Mouse (Mus musculus) heart, adult 2 months (tissue): ENCODE data around the gene Usp34. TPM values are rescaled to one million over a fixed set of nuclear protein-coding genes. Genes with fewer than 3 reads are reported as not detected.
A peak's percentile ranks its signal among the peaks of the same experiment; 100 is the strongest.
"Not testable (repeated sequence)": the region's sequence is repeated elsewhere in the genome, so short reads cannot be mapped to it uniquely, and the experiment has no call there.

Experiments
- DNase-seq, 2 experiments: peaks; one replicate each; pipeline ENCODE4 v3.0.0; 2021
- H3K27ac ChIP-seq: fragments of 200-600 bp; 2 replicates; pipeline ENCODE4 v1.8.1; 2022
- H3K27me3 ChIP-seq: fragments of 200-500 bp; 2 replicates; pipeline ENCODE4 v1.6.1; 2012; ENCODE audit warnings: mild to moderate bottlenecking, low read length, inconsistent platforms, mixed read lengths; ENCODE audit not compliant: control insufficient read depth, insufficient read depth
- H3K36me3 ChIP-seq: fragments of 200-500 bp; 2 replicates; pipeline ENCODE4 v1.6.1; 2012; ENCODE audit warnings: low read length, inconsistent platforms; ENCODE audit not compliant: control insufficient read depth, insufficient read depth
- H3K4me1 ChIP-seq: fragments of 200-500 bp; 2 replicates; pipeline ENCODE4 v1.6.1; 2011; ENCODE audit warnings: low read length; ENCODE audit not compliant: control insufficient read depth, insufficient read depth
- H3K4me3 ChIP-seq: fragments of 200-600 bp; 2 replicates; pipeline ENCODE4 v1.8.1; 2022
- H3K79me2 ChIP-seq: fragments of 200-500 bp; replicated peaks from 2 replicates; pipeline ENCODE4 v1.6.1; 2012; ENCODE audit warnings: mild to moderate bottlenecking, inconsistent platforms, low read length, moderate library complexity, mixed read lengths; ENCODE audit not compliant: control insufficient read depth, insufficient read depth
- H3K9ac ChIP-seq: fragments of 200-500 bp; 2 replicates; pipeline ENCODE4 v1.6.1; 2012; ENCODE audit warnings: low read depth, mild to moderate bottlenecking, control low read depth, inconsistent platforms, low read length, mixed read lengths
- CTCF ChIP-seq: fragments of 200-600 bp; IDR thresholded peaks from 2 replicates; pipeline ENCODE4 v1.8.1; 2022; ENCODE audit warnings: antibody characterized with exemption, mild to moderate bottlenecking, moderate library complexity
- EP300 ChIP-seq: fragments of 200-500 bp; IDR thresholded peaks from 2 replicates; pipeline ENCODE4 v1.6.1; 2011; ENCODE audit warnings: low read depth, low read length, control low read depth; ENCODE audit not compliant: insufficient read depth
- POLR2A ChIP-seq: fragments of 200-500 bp; IDR thresholded peaks from 2 replicates; pipeline ENCODE4 v1.6.1; 2011; ENCODE audit warnings: mild to moderate bottlenecking, low read depth, low read length, control low read depth; ENCODE audit not compliant: insufficient read depth
- WGBS: fragments of 180-500 bp; shearing (Covaris S2); methylation state at CpG from one replicate; pipeline ENCODE4 v1.1.7; 2018; 5-methylcytosine and 5-hydroxymethylcytosine counted together
- intact Hi-C: fragments of 180-260 bp; cut with DNase I; formaldehyde crosslinking; loops from one replicate; pipeline ENCODE4 v1.15.1; 2025
- polyA plus RNA-seq: library from polyadenylated mRNA; depleted of rRNA; stranded (reverse); fragments of >200 nt; gene quantifications from 2 replicates; pipeline ENCODE4 v1.2.3, GENCODE M21; 2012
- total RNA-seq, 2 experiments: library from RNA; stranded (reverse); gene quantifications; 2 replicates each; pipeline ENCODE4 v1.2.3; 2021

Gene Usp34
- total and polyA plus RNA-seq, 3 experiments, result 8.0 to 38.3 (median 33.5) TPM

DNA sequence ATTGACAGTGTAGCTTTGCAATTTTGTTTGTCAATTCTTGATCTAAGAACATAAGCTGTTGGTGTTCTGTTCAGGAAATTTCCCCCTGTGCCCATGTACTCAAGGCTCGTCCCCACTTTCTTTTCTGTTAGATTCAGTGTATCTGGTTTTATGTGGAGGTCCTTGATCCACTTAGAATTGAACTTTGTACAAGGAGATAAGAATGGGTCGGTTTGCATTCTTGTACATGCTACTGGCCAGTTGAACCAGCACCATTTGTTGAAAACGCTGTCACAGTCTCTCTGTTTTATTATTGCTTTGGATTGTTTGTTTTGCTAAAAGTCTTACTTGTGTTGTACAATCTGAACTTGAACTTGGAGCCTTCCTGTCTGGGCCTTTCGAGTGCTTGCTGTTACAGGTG is 89.9 kb downstream of the Usp34 start:
- no peak overlapping the region for H3K9ac ChIP-seq
- intact Hi-C loops, result no loop called here
- peaks cover 4% of the 10 kb centered on the region; the same call in 1 of the 2 replicates for H3K36me3 ChIP-seq
- WGBS, result 77% methylated on average over 4 of the region's 4 CpGs
- no peak overlapping the region for H3K4me3 ChIP-seq
- H3K79me2 ChIP-seq, result no peaks in the 10 kb centered on the region
- H3K27me3 ChIP-seq, result no peaks in the 10 kb centered on the region
- H3K27ac ChIP-seq, result no peak overlapping the region
- no peaks in the 10 kb centered on the region for H3K4me1 ChIP-seq
- no peak for TF ChIP-seq POLR2A
- TF ChIP-seq CTCF, result no peak
- no peak for TF ChIP-seq EP300
- no peak for DNase-seq

- WGBS, result 91% methylated on average over 12 of the region's 12 CpGs
- peaks cover 3% of the 10 kb centered on the region; the same call in 1 of the 2 replicates for H3K36me3 ChIP-seq
Measured at GRCm38 (mm10) chr11:23400978-23401776, 94.5 kb downstream of the Usp34 start.

GRCm38 (mm10) chr11:23428301-23428700 is 121.6 kb downstream of the Usp34 start:
- 52% methylated on average over 6 of the region's 6 CpGs for WGBS
- intact Hi-C loops, result no loop called here
- H3K4me3 ChIP-seq, result no peak overlapping the region
- H3K4me1 ChIP-seq, result no peaks in the 10 kb centered on the region
- H3K27ac ChIP-seq, result peak overlapping the region; percentile 45; the same call in 1 of the 2 replicates
- H3K9ac ChIP-seq, result no peak overlapping the region
- H3K79me2 ChIP-seq, result 0 out of 2 replicates have a peak, but pooled peaks cover 1% of the 10 kb centered on the region
- peaks cover 10% of the 10 kb centered on the region for H3K36me3 ChIP-seq
- no peaks in the 10 kb centered on the region for H3K27me3 ChIP-seq
- no peak for TF ChIP-seq EP300
- no peak for TF ChIP-seq POLR2A
- peak; percentile 23 to 41 for DNase-seq

More at GRCm38 (mm10) chr11:23400978-23401776, 94.5 kb downstream of the Usp34 start:
- DNase-seq, result no peak
- Histone ChIP-seq H3K79me2 (no peaks in the 10 kb centered on the region), H3K27ac (no peak overlapping the region), H3K27me3 (no peaks in the 10 kb centered on the region), H3K9ac (no peak overlapping the region), H3K4me3 (no peak overlapping the region), H3K4me1 (no peaks in the 10 kb centered on the region)
- no peak for TF ChIP-seq EP300
- no peak for TF ChIP-seq POLR2A
- TF ChIP-seq CTCF, result peak; percentile 49
- intact Hi-C loops, result no loop called here

- intact Hi-C loops, result no loop called here
- WGBS, result 87% methylated on average over 2 of the region's 2 CpGs
- TF ChIP-seq CTCF (peak; percentile 27; the same call in 1 of the 2 replicates), POLR2A (no peak)
- H3K9ac ChIP-seq, result no peak overlapping the region
- no peak overlapping the region for H3K27ac ChIP-seq
- H3K79me2 ChIP-seq, result no peaks in the 10 kb centered on the region
- peaks cover 10% of the 10 kb centered on the region for H3K36me3 ChIP-seq
- no peak overlapping the region for H3K4me3 ChIP-seq
- no peaks in the 10 kb centered on the region for H3K4me1 ChIP-seq
- DNase-seq, result no peak
- no peaks in the 10 kb centered on the region for H3K27me3 ChIP-seq
Measured at GRCm38 (mm10) chr11:23430013-23430412, 123.3 kb downstream of the Usp34 start.

DNA sequence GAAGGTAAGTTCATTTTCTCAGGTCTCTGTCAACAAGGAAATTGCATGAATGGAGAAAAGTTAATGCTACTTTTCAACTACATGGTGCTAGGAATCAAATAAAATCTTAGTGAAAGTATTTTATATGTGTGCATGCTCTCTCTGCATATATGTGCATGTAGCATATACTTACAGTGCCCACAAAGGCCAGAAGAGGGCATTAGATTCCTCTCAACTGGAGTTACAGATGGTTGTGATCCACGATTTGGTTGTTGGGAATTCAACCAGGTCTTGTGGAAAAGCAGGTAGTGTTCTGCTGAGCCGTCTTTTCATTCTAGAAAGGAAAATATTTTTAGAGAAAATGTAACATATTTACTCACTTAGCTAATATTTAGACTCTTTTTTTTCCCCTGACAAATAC is 129.4 kb downstream of the Usp34 start:
- intact Hi-C loops, result no loop called here
- 83% methylated on average over 2 of the region's 2 CpGs for WGBS
- Histone ChIP-seq H3K27me3 (no peaks in the 10 kb centered on the region), H3K4me3 (no peak overlapping the region), H3K4me1 (no peaks in the 10 kb centered on the region), H3K79me2 (no peaks in the 10 kb centered on the region), H3K27ac (no peak overlapping the region), H3K36me3 (peaks cover 4% of the 10 kb centered on the region; the same call in 1 of the 2 replicates), H3K9ac (no peak overlapping the region)
- DNase-seq, result no peak
- TF ChIP-seq EP300, result no peak
- TF ChIP-seq CTCF, result peak; percentile 27

GRCm38 (mm10) chr11:23465862-23466261 is 159.2 kb downstream of the Usp34 start:
- H3K79me2 ChIP-seq, H3K27ac ChIP-seq, H3K27me3 ChIP-seq, H3K4me1 ChIP-seq, H3K9ac ChIP-seq, H3K36me3 ChIP-seq, intact Hi-C loops, H3K4me3 ChIP-seq, DNase-seq: not testable (repeated sequence)
- 93% methylated on average over 2 of the region's 2 CpGs for WGBS
